Mouse (Mus musculus) MEL (cell line): ENCODE results near the gene Atp5d. TPM values are rescaled to one million over a fixed set of nuclear protein-coding genes. Genes with fewer than 3 reads are reported as not detected.

ENCODE experiments used
- DNase-seq: peaks from one replicate; pipeline ENCODE4 v3.0.0; 2011; ENCODE audit warnings: low read depth, low spot score
- H3K27ac ChIP-seq: 2 replicates; pipeline ENCODE4 v1.5.1; 2012; ENCODE audit warnings: low read depth, mild to moderate bottlenecking, control low read depth, low read length, moderate library complexity; ENCODE audit not compliant: control insufficient read depth
- H3K27me3 ChIP-seq, 2 experiments: fragments of 150-350 bp in 1 of 2; sonication (generic) in 1 of 2; 2 replicates each; pipeline ENCODE4 v1.6.1; 2012; ENCODE audit warnings: low read length in 2 of 2, mild to moderate bottlenecking in 2 of 2, improper control_type of control experiment in 1 of 2, moderate library complexity in 1 of 2; ENCODE audit not compliant: insufficient read depth in 2 of 2, control insufficient read depth in 1 of 2
- H3K36me3 ChIP-seq, 2 experiments: 2 replicates each; pipeline ENCODE4 v1.6.1; 2012 to 2014; ENCODE audit warnings: low read length in 2 of 2, improper control_type of control experiment in 1 of 2, inconsistent platforms in 1 of 2, mild to moderate bottlenecking in 1 of 2; ENCODE audit not compliant: insufficient read depth in 2 of 2, control insufficient read depth in 1 of 2
- H3K4me1 ChIP-seq, 2 experiments: fragments of 150-350 bp in 1 of 2; sonication (generic) in 1 of 2; 2 replicates each; pipeline ENCODE4 v1.6.1; 2012; ENCODE audit warnings: low read length in 2 of 2, improper control_type of control experiment in 1 of 2, mild to moderate bottlenecking in 1 of 2; ENCODE audit not compliant: insufficient read depth in 2 of 2, control insufficient read depth in 1 of 2
- H3K4me3 ChIP-seq, 2 experiments: fragments of 150-350 bp in 1 of 2; sonication (generic) in 1 of 2; 2 replicates each; pipeline ENCODE4 v1.5.1; 2012; ENCODE audit warnings: low read depth in 2 of 2, low read length in 2 of 2, mild to moderate bottlenecking in 2 of 2, moderate library complexity in 2 of 2, control low read depth in 1 of 2, improper control_type of control experiment in 1 of 2; ENCODE audit not compliant: control insufficient read depth in 1 of 2, insufficient read depth in 1 of 2
- H3K79me2 ChIP-seq: 2 replicates; pipeline ENCODE4 v1.6.1; 2012; ENCODE audit warnings: mild to moderate bottlenecking, low read length, moderate library complexity; ENCODE audit not compliant: control insufficient read depth, poor library complexity, insufficient read depth
- H3K9ac ChIP-seq: 2 replicates; pipeline ENCODE4 v1.6.1; 2012; ENCODE audit warnings: low read depth, mild to moderate bottlenecking, control low read depth, low read length, moderate library complexity; ENCODE audit not compliant: control insufficient read depth, poor library complexity, severe bottlenecking
- H3K9me3 ChIP-seq: fragments of 150-350 bp; sonication (generic); replicated peaks from 2 replicates; pipeline ENCODE4 v1.6.1; 2012; ENCODE audit warnings: mild to moderate bottlenecking, low read length, improper control_type of control experiment, moderate library complexity; ENCODE audit not compliant: insufficient read depth
- BHLHE40 ChIP-seq: IDR thresholded peaks from 2 replicates; pipeline ENCODE4 v1.6.1; 2012; ENCODE audit warnings: low read depth, mild to moderate bottlenecking, inconsistent platforms, low read length, improper control_type of control experiment, borderline replicate concordance
- CHD1 ChIP-seq: IDR thresholded peaks from 2 replicates; pipeline ENCODE4 v1.6.1; 2012; ENCODE audit warnings: low read depth, mild to moderate bottlenecking, inconsistent platforms, low read length, improper control_type of control experiment
- CHD2 ChIP-seq: IDR thresholded peaks from 2 replicates; pipeline ENCODE4 v1.6.1; 2011; ENCODE audit warnings: low read length, improper control_type of control experiment
- E2F4 ChIP-seq: IDR thresholded peaks from 2 replicates; pipeline ENCODE4 v1.6.1; 2011; ENCODE audit warnings: low read depth, low read length, improper control_type of control experiment, borderline replicate concordance
- ELF1 ChIP-seq: IDR thresholded peaks from 2 replicates; pipeline ENCODE4 v1.6.1; 2014; ENCODE audit warnings: low read depth, mild to moderate bottlenecking, inconsistent platforms, low read length, improper control_type of control experiment, moderate library complexity
- EP300 ChIP-seq, 2 experiments: IDR thresholded peaks; 2 replicates each; pipeline ENCODE4 v1.6.1; 2011; ENCODE audit warnings: improper control_type of control experiment in 2 of 2, low read length in 2 of 2, low read depth in 1 of 2, mild to moderate bottlenecking in 1 of 2
- ETS1 ChIP-seq: IDR thresholded peaks from 2 replicates; pipeline ENCODE4 v1.6.1; 2012; ENCODE audit warnings: low read depth, mild to moderate bottlenecking, inconsistent platforms, low read length, improper control_type of control experiment, moderate library complexity
- GABPA ChIP-seq: IDR thresholded peaks from 2 replicates; pipeline ENCODE4 v1.6.1; 2012; ENCODE audit warnings: low read depth, mild to moderate bottlenecking, inconsistent platforms, low read length, improper control_type of control experiment, moderate library complexity
- GATA1 ChIP-seq: IDR thresholded peaks from 2 replicates; pipeline ENCODE4 v1.6.1; 2011; ENCODE audit warnings: low read depth, low read length, improper control_type of control experiment
- HCFC1 ChIP-seq: IDR thresholded peaks from 2 replicates; pipeline ENCODE4 v1.6.1; 2012; ENCODE audit warnings: low read depth, mild to moderate bottlenecking, inconsistent platforms, low read length, improper control_type of control experiment, moderate library complexity
- KAT2A ChIP-seq: conservative IDR thresholded peaks from 2 replicates; pipeline ENCODE4 v1.6.1; 2012; ENCODE audit warnings: low read depth, low read length, improper control_type of control experiment, inconsistent platforms
- MAX ChIP-seq: IDR thresholded peaks from 2 replicates; pipeline ENCODE4 v1.6.1; 2011; ENCODE audit warnings: low read length, improper control_type of control experiment
- MAZ ChIP-seq: IDR thresholded peaks from 2 replicates; pipeline ENCODE4 v1.6.1; 2012; ENCODE audit warnings: low read depth, mild to moderate bottlenecking, inconsistent platforms, low read length, improper control_type of control experiment
- MEF2A ChIP-seq: IDR thresholded peaks from 2 replicates; pipeline ENCODE4 v1.6.1; 2014; ENCODE audit warnings: low read depth, mild to moderate bottlenecking, inconsistent platforms, low read length, improper control_type of control experiment; ENCODE audit not compliant: poor library complexity, insufficient replicate concordance, severe bottlenecking; ENCODE audit errors: extremely low read depth
- MXI1 ChIP-seq: IDR thresholded peaks from 2 replicates; pipeline ENCODE4 v1.6.1; 2011; ENCODE audit warnings: mild to moderate bottlenecking, low read depth, low read length, improper control_type of control experiment
- MYB ChIP-seq: IDR thresholded peaks from 2 replicates; pipeline ENCODE4 v1.6.1; 2011; ENCODE audit warnings: mild to moderate bottlenecking, low read depth, low read length, improper control_type of control experiment
- MYC ChIP-seq: IDR thresholded peaks from 2 replicates; pipeline ENCODE4 v1.6.1; 2011; ENCODE audit warnings: low read depth, mild to moderate bottlenecking, low read length, improper control_type of control experiment, moderate library complexity
- NELFE ChIP-seq: IDR thresholded peaks from 2 replicates; pipeline ENCODE4 v1.6.1; 2011; ENCODE audit warnings: low read depth, low read length, improper control_type of control experiment
- NRF1 ChIP-seq: IDR thresholded peaks from 2 replicates; pipeline ENCODE4 v1.6.1; 2014; ENCODE audit warnings: low read depth, mild to moderate bottlenecking, inconsistent platforms, low read length, improper control_type of control experiment, moderate library complexity; ENCODE audit not compliant: poor library complexity, insufficient read depth, severe bottlenecking
- POLR2A ChIP-seq, 2 experiments: IDR thresholded peaks; 2 replicates each; pipeline ENCODE4 v1.6.1; 2011 to 2012; ENCODE audit warnings: low read length in 2 of 2, mild to moderate bottlenecking in 2 of 2, control low read depth in 1 of 2, improper control_type of control experiment in 1 of 2, low read depth in 1 of 2, moderate library complexity in 1 of 2; ENCODE audit not compliant: control insufficient read depth in 1 of 2, insufficient read depth in 1 of 2, poor library complexity in 1 of 2
- POLR2AphosphoS2 ChIP-seq: IDR thresholded peaks from 2 replicates; pipeline ENCODE4 v1.6.1; 2011; ENCODE audit warnings: low read length, improper control_type of control experiment
- POLR2AphosphoS5 ChIP-seq: IDR thresholded peaks from 2 replicates; pipeline ENCODE4 v1.6.1; 2012; ENCODE audit warnings: low read depth, borderline replicate concordance, mild to moderate bottlenecking, inconsistent platforms, low read length, moderate library complexity, mixed read lengths
- RAD21 ChIP-seq: IDR thresholded peaks from 2 replicates; pipeline ENCODE4 v1.6.1; 2011; ENCODE audit warnings: mild to moderate bottlenecking, low read depth, low read length, improper control_type of control experiment
- RCOR1 ChIP-seq: IDR thresholded peaks from 2 replicates; pipeline ENCODE4 v1.6.1; 2012; ENCODE audit warnings: low read depth, mild to moderate bottlenecking, inconsistent platforms, low read length, improper control_type of control experiment
- SIN3A ChIP-seq: IDR thresholded peaks from 2 replicates; pipeline ENCODE4 v1.6.1; 2012; ENCODE audit warnings: low read length, improper control_type of control experiment, inconsistent platforms
- SMC3 ChIP-seq: IDR thresholded peaks from 2 replicates; pipeline ENCODE4 v1.6.1; 2011; ENCODE audit warnings: low read depth, low read length, improper control_type of control experiment
- TAL1 ChIP-seq: IDR thresholded peaks from 2 replicates; pipeline ENCODE4 v1.6.1; 2012; ENCODE audit warnings: mild to moderate bottlenecking, inconsistent platforms, low read length, moderate library complexity, mixed read lengths
- TBP ChIP-seq: IDR thresholded peaks from 2 replicates; pipeline ENCODE4 v1.8.0; 2011; ENCODE audit warnings: low read depth, low read length, improper control_type of control experiment
- TCF12 ChIP-seq: IDR thresholded peaks from 2 replicates; pipeline ENCODE4 v1.6.1; 2014; ENCODE audit warnings: low read depth, mild to moderate bottlenecking, inconsistent platforms, low read length, improper control_type of control experiment, moderate library complexity
- UBTF ChIP-seq: IDR thresholded peaks from 2 replicates; pipeline ENCODE4 v1.6.1; 2012; ENCODE audit warnings: low read depth, mild to moderate bottlenecking, inconsistent platforms, low read length, improper control_type of control experiment, moderate library complexity, borderline replicate concordance; ENCODE audit not compliant: insufficient read depth
- USF1 ChIP-seq: IDR thresholded peaks from 2 replicates; pipeline ENCODE4 v1.6.1; 2014; ENCODE audit warnings: low read depth, mild to moderate bottlenecking, inconsistent platforms, low read length, improper control_type of control experiment, moderate library complexity
- USF2 ChIP-seq, 2 experiments: IDR thresholded peaks; 2 replicates each; pipeline ENCODE4 v1.6.1; 2011 to 2012; ENCODE audit warnings: improper control_type of control experiment in 2 of 2, low read length in 2 of 2, borderline replicate concordance in 1 of 2, inconsistent platforms in 1 of 2, low read depth in 1 of 2, mild to moderate bottlenecking in 1 of 2; ENCODE audit not compliant: insufficient read depth in 1 of 2
- ZC3H11A ChIP-seq: IDR thresholded peaks from 2 replicates; pipeline ENCODE4 v1.6.1; 2012; ENCODE audit warnings: low read depth, mild to moderate bottlenecking, inconsistent platforms, low read length, improper control_type of control experiment
- ZKSCAN1 ChIP-seq: IDR thresholded peaks from 2 replicates; pipeline ENCODE4 v1.6.1; 2012; ENCODE audit warnings: low read depth, mild to moderate bottlenecking, inconsistent platforms, low read length, improper control_type of control experiment, moderate library complexity
- ZMIZ1 ChIP-seq: IDR thresholded peaks from 2 replicates; pipeline ENCODE4 v1.6.1; 2012; ENCODE audit warnings: low read depth, mild to moderate bottlenecking, inconsistent platforms, low read length, improper control_type of control experiment, moderate library complexity
- ZNF384 ChIP-seq: IDR thresholded peaks from 2 replicates; pipeline ENCODE4 v1.6.1; 2012; ENCODE audit warnings: low read depth, mild to moderate bottlenecking, inconsistent platforms, low read length, improper control_type of control experiment
- polyA plus RNA-seq, 2 experiments: library from polyadenylated mRNA; stranded (reverse) in 1 of 2; unstranded in 1 of 2; fragments of >175 nt in 1 of 2; fragments of >200 nt in 1 of 2; gene quantifications; 2 replicates each; pipeline versions ENCODE4 v1.2.1 to v1.2.4; 2012; ENCODE audit warnings: low replicate concordance in 2 of 2, low read depth in 1 of 2; ENCODE audit not compliant: insufficient read length in 2 of 2, insufficient read depth in 1 of 2, missing spikeins in 1 of 2
- total RNA-seq: library from RNA; depleted of rRNA; stranded (reverse); fragments of 300-350 nt; gene quantifications from 2 replicates; pipeline ENCODE4 v1.2.3, GENCODE M21; 2012

Atp5d gene
- total and polyA plus RNA-seq, 3 experiments = 300 to 657 (median 308) TPM

GRCm38 (mm10) chr10:80158307-80158986, 20.0 kb downstream of the Atp5d start:
- peak overlapping the region; percentile 93 for H3K27ac ChIP-seq
- peak overlapping the region; percentile 74 for H3K9ac ChIP-seq
- H3K36me3 ChIP-seq = peaks cover 0 to 21% of the 10 kb centered on the region in 2 experiments; a peak in 2 of 4 replicates
- peak; percentile 90 for DNase-seq
- no peaks in the 10 kb centered on the region for H3K9me3 ChIP-seq
- H3K27me3 ChIP-seq = no peaks in the 10 kb centered on the region
- H3K4me3 ChIP-seq = peak overlapping the region; percentile 51 to 61
- no peaks in the 10 kb centered on the region; the same call in 1 of the 2 replicates for H3K79me2 ChIP-seq
- H3K4me1 ChIP-seq = peaks cover 6 to 30% of the 10 kb centered on the region in 2 experiments; a peak in 3 of 4 replicates
- TF ChIP-seq TCF12 = peak; percentile 27; the same call in 1 of the 2 replicates
- no peak for TF ChIP-seq GATA1
- no peak for TF ChIP-seq MAX
- no peak for TF ChIP-seq EP300 (IDR thresholded peaks at IDR 0.05; ENCODE audit: low read depth in 1 of 2, low read length in 2 of 2)
- TF ChIP-seq ETS1 = no peak
- TF ChIP-seq USF2 (IDR thresholded peaks at IDR 0.05; ENCODE audit: borderline replicate concordance in 1 of 2, insufficient read depth in 1 of 2, low read depth in 1 of 2, low read length in 2 of 2) = no peak
- TF ChIP-seq NRF1 = no peak
- no peak for TF ChIP-seq POLR2AphosphoS5
- TF ChIP-seq MAZ = peak; percentile 94
- TF ChIP-seq MXI1 = 0 out of 2 replicates have a peak, but pooled peaks have one; percentile 27
- TF ChIP-seq GABPA = no peak
- TF ChIP-seq SIN3A = peak; percentile 50
- TF ChIP-seq ELF1 = peak; percentile 81
- TF ChIP-seq MEF2A = no peak
- no peak for TF ChIP-seq TAL1
- TF ChIP-seq POLR2AphosphoS2 = peak; percentile 77
- peak; percentile 51; the same call in 1 of the 2 replicates for TF ChIP-seq ZMIZ1
- 0 out of 2 replicates have a peak, but pooled peaks have one; percentile 8 for TF ChIP-seq TBP
- TF ChIP-seq MYB = no peak
- no peak for TF ChIP-seq USF1
- TF ChIP-seq BHLHE40 = no peak; the same call in 1 of the 2 replicates
- TF ChIP-seq E2F4 = no peak
- no peak for TF ChIP-seq RAD21
- TF ChIP-seq NELFE = peak; percentile 54
- no peak for TF ChIP-seq KAT2A
- no peak for TF ChIP-seq ZNF384
- no peak for TF ChIP-seq CHD2
- no peak for TF ChIP-seq CHD1
- peak; percentile 1; the same call in 1 of the 2 replicates for TF ChIP-seq SMC3
- no peak for TF ChIP-seq RCOR1
- peak; percentile 72 for TF ChIP-seq HCFC1
- TF ChIP-seq ZC3H11A = no peak
- TF ChIP-seq ZKSCAN1 = no peak
- TF ChIP-seq MYC = no peak
- peak; percentile 36 to 77; a peak in 3 of 4 replicates for TF ChIP-seq POLR2A (IDR thresholded peaks at IDR 0.05; ENCODE audit: control insufficient read depth in 1 of 2, insufficient read depth in 1 of 2, low read depth in 1 of 2, low read length in 2 of 2, poor library complexity in 1 of 2)
- no peak for TF ChIP-seq UBTF
